Mouse (Mus musculus): ENCODE measurements at regions not wholly inside any gene's neighbourhood (a gene's known extent, or its start where the extent isn't known, plus 50 kb on each side); places are given as distances from the start of the nearest gene placed in this dataset.
A peak's percentile ranks its signal among the peaks of the same experiment; 100 is the strongest.

DNA sequence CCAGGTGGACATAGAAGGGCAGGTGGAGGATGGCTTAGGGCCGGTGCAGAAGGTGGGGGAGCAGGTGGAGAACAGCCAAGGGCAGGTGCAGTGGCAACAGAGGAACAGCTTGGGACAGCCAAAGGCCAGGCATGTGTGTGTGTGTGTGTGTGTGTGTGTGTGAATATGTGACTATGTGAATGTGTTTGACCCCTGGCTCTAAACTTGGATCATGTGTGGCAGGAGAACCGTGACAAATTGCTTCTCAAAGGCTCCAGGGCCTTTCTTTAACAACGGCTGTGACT, 236.7 kb upstream of the Wscd1 start:
- no peak for DNase-seq (ENCODE audit: low spot score in 2 of 2)

- DNase-seq (ENCODE audit: low spot score in 2 of 2) = no peak
Observed at GRCm38 (mm10) chr11:71515264-71515663, 234.5 kb upstream of the Wscd1 start.

GRCm38 (mm10) chr11:71517377-71517776, 232.3 kb upstream of the Wscd1 start:
- DNase-seq (ENCODE audit: low spot score in 2 of 2) = no peak

GRCm38 (mm10) chr11:71527691-71528090, 222.0 kb upstream of the Wscd1 start:
- DNase-seq (ENCODE audit: low spot score in 2 of 2) = no peak

DNA sequence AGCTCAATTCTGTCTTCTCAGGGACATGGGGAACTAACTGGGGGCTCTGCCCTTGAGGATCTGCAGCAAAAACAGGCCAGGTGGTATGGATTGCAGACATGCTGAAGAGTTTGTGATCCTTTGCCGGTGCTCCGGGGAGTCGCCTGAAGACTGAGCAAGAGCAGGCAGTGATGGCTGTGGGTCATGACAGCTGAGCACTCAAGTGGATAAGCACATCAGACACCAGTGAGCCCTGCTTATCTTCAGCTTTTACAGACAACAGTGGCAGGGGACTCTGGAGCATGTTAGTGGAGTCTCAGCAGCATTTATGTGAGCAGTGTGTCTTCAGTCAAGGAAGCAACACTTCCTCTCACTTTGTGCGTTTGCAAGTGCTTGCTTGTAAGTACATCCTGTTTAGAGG, 221.1 kb upstream of the Wscd1 start:
- DNase-seq (ENCODE audit: low spot score in 2 of 2) = no peak

DNA sequence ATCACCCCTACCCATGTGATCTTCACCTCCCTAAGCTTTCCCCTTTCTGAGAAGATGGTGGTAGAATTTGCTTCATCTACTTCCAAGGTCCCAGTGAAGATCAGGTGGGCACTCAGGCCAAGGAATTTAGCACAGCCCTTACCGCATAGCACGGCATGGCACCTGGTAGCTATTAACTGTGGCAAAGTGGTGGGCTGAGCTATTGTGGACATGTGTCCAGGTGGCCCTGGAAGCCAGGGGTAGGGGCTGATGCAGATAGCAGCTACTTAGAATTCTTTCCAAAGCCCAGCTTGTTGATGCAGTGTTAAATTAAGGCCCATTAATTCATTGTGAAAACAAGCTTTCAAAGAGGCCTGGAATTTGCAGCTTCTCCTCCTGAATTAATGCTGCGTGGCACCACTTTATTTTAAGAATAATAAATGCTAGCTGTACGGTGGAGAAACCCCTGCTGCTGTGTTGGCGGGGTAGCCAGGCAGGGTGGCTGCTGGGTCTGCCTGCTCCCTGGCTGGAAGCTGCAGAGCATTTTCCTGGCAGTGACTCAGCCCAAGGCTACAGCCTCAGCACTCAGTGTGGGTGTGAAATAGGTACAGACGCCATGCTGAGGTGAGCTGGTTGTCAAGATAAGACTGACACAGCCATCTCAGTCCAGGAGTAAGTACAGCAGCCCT, 208.4 kb upstream of the Wscd1 start:
- peak; percentile 7 to 12 for DNase-seq (ENCODE audit: low spot score in 2 of 2)

DNA sequence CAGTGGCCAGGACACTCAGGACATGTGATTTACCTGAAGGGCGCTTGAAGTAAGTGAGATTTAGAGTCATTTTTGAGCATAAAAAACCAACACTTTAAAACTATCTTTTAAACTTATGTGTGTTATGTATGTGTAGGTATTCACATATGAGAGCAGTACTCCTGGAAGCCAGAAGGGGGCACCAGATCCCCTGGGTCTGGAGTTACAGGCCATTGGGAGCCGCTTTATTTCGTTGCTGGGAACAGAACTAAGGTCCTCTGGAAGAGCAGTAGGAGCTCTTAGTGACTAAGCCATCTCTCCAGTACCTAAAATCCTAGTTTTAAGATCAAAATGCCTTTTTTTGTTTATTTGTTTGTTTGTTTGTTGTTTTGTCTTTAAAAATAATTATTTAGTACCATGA, 192.3 kb upstream of the Wscd1 start:
- DNase-seq (ENCODE audit: low spot score in 2 of 2) = no peak

- no peak for DNase-seq (ENCODE audit: low spot score in 2 of 2)
Observed at GRCm38 (mm10) chr11:71564831-71565230, 184.9 kb upstream of the Wscd1 start.

DNA sequence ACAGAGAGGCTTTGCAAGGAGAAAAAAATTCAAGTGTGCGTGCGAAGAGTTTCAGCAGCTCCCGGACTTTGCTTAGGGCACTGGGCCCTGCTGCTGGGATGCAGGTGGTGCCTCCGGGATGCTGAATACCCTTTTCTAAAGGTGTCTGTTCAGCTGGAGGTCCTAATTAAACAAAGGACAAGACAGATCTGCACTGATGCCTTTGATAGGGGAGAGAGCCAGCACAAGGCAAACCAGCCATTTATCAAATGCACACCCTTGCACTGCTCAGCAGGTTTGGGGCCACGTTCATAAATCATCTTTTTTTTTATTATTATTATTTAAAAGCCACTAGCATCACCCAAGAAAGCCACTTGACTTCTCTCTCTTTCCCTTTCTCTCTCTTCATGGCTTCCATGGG, 172.9 kb upstream of the Wscd1 start:
- DNase-seq (ENCODE audit: low spot score in 2 of 2) = no peak

DNA sequence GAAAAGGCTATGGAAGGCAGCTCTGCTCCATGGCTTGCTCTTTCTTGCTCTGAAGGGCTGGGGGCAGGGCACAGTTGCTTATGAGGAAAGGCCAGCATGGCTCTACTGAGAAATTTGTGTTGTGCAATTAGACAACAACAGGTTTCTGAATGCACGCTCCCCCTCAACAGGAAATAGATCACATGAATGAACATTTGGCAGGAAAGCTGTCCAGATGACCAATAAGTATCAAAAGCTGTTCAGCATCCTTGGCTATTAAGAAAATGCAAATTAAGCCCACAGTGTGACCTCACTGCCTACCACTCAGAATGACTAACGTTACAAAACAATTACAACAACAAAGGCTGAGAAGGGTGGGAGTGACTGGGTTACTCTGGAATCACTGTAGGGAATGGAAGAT, 167.9 kb upstream of the Wscd1 start:
- DNase-seq (ENCODE audit: low spot score in 2 of 2) = no peak

- no peak for DNase-seq (ENCODE audit: low spot score in 2 of 2)
Observed at GRCm38 (mm10) chr11:71591014-71591413, 158.7 kb upstream of the Wscd1 start.

DNA sequence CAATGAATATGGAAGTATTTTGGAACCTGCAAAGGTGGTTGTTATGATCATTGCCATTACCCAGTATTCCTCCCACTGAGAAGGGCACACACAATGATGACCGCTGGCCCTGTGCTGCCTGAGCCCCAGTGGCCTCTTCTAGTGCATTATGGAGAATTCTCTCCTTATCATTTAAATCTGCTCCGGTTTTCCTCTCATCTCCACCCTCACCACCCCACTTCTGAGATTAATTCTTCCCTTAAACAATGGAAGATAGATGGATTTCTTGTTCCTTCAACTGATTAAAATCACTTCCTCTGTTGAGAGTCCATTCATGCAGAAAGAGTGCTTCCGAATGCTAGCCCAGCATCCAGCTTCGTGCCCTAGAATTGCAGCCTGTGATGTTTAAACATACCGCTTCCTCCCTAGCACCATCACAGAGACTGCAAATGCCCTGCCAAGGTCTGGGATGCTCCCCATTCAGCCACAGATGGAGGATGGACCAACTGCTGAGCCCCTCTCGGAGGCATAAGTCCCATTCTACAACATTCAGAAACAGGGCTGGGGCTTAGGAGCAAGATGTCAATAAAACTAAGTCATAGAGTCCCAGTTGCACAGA, 155.4 kb upstream of the Wscd1 start:
- DNase-seq (ENCODE audit: low spot score in 2 of 2) = no peak

- no peak for DNase-seq (ENCODE audit: low spot score in 2 of 2)
Observed at GRCm38 (mm10) chr11:71597709-71598108, 152.0 kb upstream of the Wscd1 start.

GRCm38 (mm10) chr11:71610782-71611181, 138.9 kb upstream of the Wscd1 start:
- no peak for DNase-seq (ENCODE audit: low spot score in 2 of 2)

GRCm38 (mm10) chr11:71615526-71615925, 134.2 kb upstream of the Wscd1 start:
- DNase-seq (ENCODE audit: low spot score in 2 of 2) = no peak

DNA sequence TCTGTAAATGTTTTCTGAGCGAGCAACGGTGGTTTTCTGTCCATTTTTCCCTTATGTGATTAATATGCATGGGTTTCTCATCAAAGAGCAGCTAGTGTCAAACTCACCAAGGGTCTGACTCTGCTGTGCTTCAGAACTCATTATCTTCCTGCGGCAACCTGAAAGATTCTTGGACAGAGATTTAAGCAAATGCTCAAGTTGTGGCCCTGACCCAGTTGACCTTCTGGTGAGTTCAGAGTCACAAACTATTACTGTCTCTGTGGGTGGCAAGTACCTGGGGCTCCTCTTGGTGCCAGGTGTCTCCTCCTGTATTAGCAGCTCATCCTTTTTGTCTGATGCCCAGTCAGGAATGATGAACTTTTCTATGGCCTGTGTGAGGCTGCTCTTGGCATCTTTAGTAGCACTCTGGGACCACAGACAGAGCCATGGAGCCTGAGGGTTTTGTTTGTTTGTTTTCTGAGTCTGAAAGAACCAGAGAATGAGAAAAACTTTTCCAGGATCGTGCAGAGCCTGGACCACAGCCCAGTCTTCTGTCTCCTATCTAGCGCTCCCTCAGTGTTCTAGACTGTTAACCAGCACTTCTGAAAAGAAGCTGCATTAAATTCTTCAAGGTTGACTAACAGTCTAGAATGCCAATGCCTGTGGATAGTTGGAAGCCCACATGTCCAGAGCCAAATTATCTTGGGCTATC, 124.1 kb upstream of the Wscd1 start:
- DNase-seq (ENCODE audit: low spot score in 2 of 2) = no peak

DNA sequence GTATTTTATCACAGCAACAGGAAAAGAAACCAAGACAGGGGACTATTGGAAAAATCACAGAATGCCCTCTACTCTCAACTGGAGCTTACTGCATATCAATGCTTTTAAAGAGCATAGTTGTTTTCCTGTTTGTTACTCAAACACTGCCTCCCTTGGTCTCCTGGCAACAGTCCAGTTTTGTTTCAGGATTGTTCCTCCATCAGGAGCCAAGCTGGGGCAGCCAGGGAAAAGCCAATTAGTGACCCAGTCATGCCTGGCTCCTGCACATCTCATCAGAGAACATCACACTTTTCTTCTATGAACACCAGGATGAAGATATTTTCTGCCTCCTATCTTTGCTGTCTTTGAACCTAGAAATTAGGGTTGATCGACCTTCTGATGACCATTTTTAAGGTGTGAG, 113.6 kb upstream of the Wscd1 start:
- no peak for DNase-seq (ENCODE audit: low spot score in 2 of 2)

- DNase-seq (ENCODE audit: low spot score in 2 of 2) = no peak
Observed at GRCm38 (mm10) chr11:71636785-71637184, 112.9 kb upstream of the Wscd1 start.

DNA sequence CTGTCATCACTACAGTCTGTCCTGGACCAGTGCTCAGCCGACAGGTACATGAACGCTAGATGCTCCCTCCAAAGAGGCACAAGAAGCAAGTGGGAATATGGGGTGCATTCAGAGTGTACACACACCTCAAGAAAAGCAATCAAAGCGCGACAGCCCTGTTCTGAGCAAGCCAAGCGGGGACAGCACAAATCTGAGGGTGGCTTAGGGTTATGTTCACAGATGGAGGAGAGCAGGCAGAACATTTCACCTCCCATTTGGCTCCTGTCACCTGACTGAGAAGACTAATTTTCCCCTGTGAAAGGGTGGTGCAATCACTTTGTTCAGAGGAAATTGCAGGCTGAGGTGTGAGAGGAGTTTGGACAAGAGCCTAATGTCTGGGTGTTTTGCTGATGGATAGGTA, 106.8 kb upstream of the Wscd1 start:
- no peak for DNase-seq (ENCODE audit: low spot score in 2 of 2)

- DNase-seq (ENCODE audit: low spot score in 2 of 2) = no peak
Observed at GRCm38 (mm10) chr11:71651756-71652380, 97.9 kb upstream of the Wscd1 start.

DNA sequence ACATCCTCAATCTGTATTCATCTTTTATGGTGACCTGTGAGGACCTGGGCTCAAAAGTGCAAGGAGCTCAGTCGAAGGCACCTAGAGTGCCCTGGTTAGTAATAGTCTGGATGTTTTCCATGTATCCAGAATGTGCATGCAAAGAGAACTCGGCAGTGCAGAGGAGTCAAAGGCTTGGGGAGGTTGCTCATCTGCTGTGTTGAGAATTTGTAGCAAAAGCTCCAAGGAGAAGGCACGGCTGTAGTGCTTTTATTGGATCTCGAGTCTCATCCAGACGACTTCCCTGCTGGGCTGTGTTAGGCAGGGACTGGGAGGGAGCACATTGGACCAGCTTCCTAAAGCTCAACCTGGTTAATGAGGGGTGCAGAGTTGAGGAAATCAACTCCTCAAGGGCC, 97.3 kb upstream of the Wscd1 start:
- DNase-seq (ENCODE audit: low spot score in 2 of 2) = no peak

DNA sequence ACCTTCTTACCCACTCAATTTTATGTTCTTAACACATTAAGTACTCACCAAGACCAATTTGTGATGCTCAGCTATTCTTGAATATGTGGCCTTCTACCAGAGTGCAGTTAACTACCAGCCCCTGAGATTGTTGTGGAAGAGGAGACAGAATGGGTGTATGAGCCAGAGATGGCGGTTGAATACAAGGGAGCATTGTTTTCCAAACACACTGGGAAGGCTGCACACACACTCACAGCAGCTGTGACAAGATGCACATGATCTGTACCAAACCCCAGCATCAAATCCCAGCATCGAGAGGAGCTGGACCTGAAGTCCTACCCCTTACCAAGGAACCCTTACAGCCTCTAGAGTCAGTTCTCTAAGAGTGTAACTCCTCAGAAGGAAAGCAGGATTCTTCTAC, 91.4 kb upstream of the Wscd1 start:
- no peak for DNase-seq (ENCODE audit: low spot score in 2 of 2)

Data from frontal cortex, postnatal 14 days (tissue).